Mouse (Mus musculus): ENCODE results near the gene Klhdc1. TPM values are rescaled to one million over a fixed set of nuclear protein-coding genes. Genes with fewer than 3 reads are reported as not detected.

Gene Klhdc1
- polyA plus RNA-seq, 1 experiment: 8.1 TPM

DNA sequence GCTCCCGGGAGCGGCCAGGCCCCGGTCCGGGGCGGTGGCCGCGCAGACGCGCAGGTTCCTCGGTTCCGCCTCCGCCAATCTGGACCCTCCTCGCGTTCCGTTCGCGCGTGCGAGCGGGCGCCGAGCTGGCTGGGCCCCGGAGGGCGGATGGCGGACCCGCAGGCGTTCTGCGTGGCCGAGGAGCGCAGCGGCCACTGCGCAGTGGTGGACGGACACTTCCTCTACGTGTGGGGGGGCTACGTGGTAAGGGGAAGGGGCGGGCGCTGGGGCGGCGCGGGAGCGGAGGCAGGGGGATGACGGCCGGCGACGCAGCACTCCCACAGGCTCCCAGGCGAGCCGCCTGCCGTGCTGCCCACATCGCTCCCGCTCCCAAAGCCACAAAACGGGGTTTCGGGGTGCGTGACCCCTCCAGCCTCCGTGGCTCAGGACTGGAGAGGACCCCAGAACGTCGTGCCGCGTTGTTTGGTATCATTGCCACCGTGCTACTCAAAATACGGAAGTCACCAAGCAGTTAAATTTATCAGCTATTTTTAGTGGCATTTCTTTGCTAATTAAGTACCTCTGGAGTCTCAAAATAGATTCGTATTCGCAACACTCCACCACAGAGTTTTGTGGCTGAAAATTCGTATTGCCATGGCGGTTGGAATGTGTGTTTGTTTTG lies 925 bp downstream of the Klhdc1 start:
- Histone ChIP-seq H3ac (ENCODE audit: control insufficient read depth, insufficient read length) (peak overlapping the region; percentile 98), H3K27me3 (ENCODE audit: control insufficient read depth, insufficient read depth, insufficient read length) (no peaks in the 10 kb centered on the region), H3K79me2 (ENCODE audit: control insufficient read depth, insufficient read depth) (no peaks in the 10 kb centered on the region), H3K36me3 (ENCODE audit: control insufficient read depth, insufficient read depth) (no peaks in the 10 kb centered on the region), H3K4me3 (peak overlapping the region; percentile 59), H3K4me2 (ENCODE audit: low read depth) (peak overlapping the region; percentile 88)
- TF ChIP-seq POLR2AphosphoS2 (IDR thresholded peaks at IDR 0.05; ENCODE audit: insufficient read length, low read depth): peak; percentile 89
- peak in 1 of 3 experiments; percentile 19 for TF ChIP-seq MYOD1 (IDR thresholded peaks at IDR 0.05; ENCODE audit: control insufficient read depth in 1 of 3, insufficient read length in 2 of 3, low read depth in 2 of 3)
- peak; percentile 95 for TF ChIP-seq POLR2A (IDR thresholded peaks at IDR 0.05; ENCODE audit: insufficient read length, low read depth)
- no peak for TF ChIP-seq TCF12 (IDR thresholded peaks at IDR 0.05; ENCODE audit: insufficient read depth, poor library complexity, severe bottlenecking)
- TF ChIP-seq SRF (IDR thresholded peaks at IDR 0.05; ENCODE audit: control insufficient read depth, insufficient read length, low read depth): no peak
- peak in 1 of 3 experiments; percentile 28 for TF ChIP-seq MYOG (IDR thresholded peaks at IDR 0.05; ENCODE audit: control insufficient read depth in 1 of 3, insufficient read depth in 1 of 3, insufficient read length in 2 of 3, low read depth in 2 of 3)

DNA sequence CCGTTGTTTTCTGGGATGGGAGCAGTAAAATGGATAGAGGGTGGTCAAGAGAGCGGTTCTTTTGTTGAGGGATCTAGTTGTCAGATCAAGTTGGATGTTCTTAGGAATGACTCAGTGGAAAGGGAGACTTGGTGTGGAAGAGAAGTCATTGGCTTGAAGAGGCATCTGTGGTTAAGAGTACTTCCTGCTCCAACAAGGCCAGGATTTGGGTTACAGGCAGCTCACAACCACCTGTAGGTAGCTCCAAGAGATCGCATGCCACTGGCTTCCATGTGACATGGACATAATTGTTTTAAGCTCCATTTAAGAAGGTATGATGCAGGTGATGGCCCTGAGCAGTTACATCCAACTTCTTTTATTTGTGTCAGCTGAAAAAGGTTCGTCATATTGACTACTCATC lies 8.8 kb downstream of the Klhdc1 start:
- Histone ChIP-seq H3K79me2 (ENCODE audit: control insufficient read depth, insufficient read depth) (no peaks in the 10 kb centered on the region), H3K4me2 (ENCODE audit: low read depth) (no peak overlapping the region), H3K27me3 (ENCODE audit: control insufficient read depth, insufficient read depth, insufficient read length) (no peaks in the 10 kb centered on the region), H3K4me3 (no peak overlapping the region), H3K36me3 (ENCODE audit: control insufficient read depth, insufficient read depth) (no peaks in the 10 kb centered on the region), H3ac (ENCODE audit: control insufficient read depth, insufficient read length) (no peak overlapping the region)
- no peak for TF ChIP-seq REST (IDR thresholded peaks at IDR 0.05; ENCODE audit: insufficient read depth, insufficient read length)
- no peak for TF ChIP-seq POLR2A (IDR thresholded peaks at IDR 0.05; ENCODE audit: insufficient read length, low read depth)
- no peak for TF ChIP-seq USF1 (IDR thresholded peaks at IDR 0.05; ENCODE audit: low read depth)
- TF ChIP-seq E2F4 (IDR thresholded peaks at IDR 0.05; ENCODE audit: insufficient read depth): no peak
- TF ChIP-seq TCF12 (IDR thresholded peaks at IDR 0.05; ENCODE audit: insufficient read depth, poor library complexity, severe bottlenecking): no peak
- no peak for TF ChIP-seq MAX (IDR thresholded peaks at IDR 0.05; ENCODE audit: low read depth)
- no peak for TF ChIP-seq SRF (IDR thresholded peaks at IDR 0.05; ENCODE audit: control insufficient read depth, insufficient read length, low read depth)
- no peak for TF ChIP-seq POLR2AphosphoS2 (IDR thresholded peaks at IDR 0.05; ENCODE audit: insufficient read length, low read depth)
- no peak for TF ChIP-seq MYOD1 (IDR thresholded peaks at IDR 0.05; ENCODE audit: control insufficient read depth in 1 of 3, insufficient read length in 2 of 3, low read depth in 2 of 3)
- no peak for TF ChIP-seq TCF3 (IDR thresholded peaks at IDR 0.05; ENCODE audit: insufficient read length, low read depth)
- TF ChIP-seq CEBPB (IDR thresholded peaks at IDR 0.05; ENCODE audit: insufficient read depth, poor library complexity, severe bottlenecking): no peak
- TF ChIP-seq MYOG (IDR thresholded peaks at IDR 0.05; ENCODE audit: control insufficient read depth in 1 of 3, insufficient read depth in 1 of 3, insufficient read length in 2 of 3, low read depth in 2 of 3): no peak

- H3K4me2 ChIP-seq (ENCODE audit: low read depth): no peak overlapping the region
- H3K27me3 ChIP-seq (ENCODE audit: control insufficient read depth, insufficient read depth, insufficient read length): no peaks in the 10 kb centered on the region
- H3ac ChIP-seq (ENCODE audit: control insufficient read depth, insufficient read length): no peak overlapping the region
- no peaks in the 10 kb centered on the region for H3K79me2 ChIP-seq (ENCODE audit: control insufficient read depth, insufficient read depth)
- TF ChIP-seq MYOG (IDR thresholded peaks at IDR 0.05; ENCODE audit: control insufficient read depth in 1 of 3, insufficient read depth in 1 of 3, insufficient read length in 2 of 3, low read depth in 2 of 3) (no peak), USF1 (IDR thresholded peaks at IDR 0.05; ENCODE audit: low read depth) (no peak), MYOD1 (IDR thresholded peaks at IDR 0.05; ENCODE audit: control insufficient read depth in 1 of 3, insufficient read length in 2 of 3, low read depth in 2 of 3) (no peak), REST (IDR thresholded peaks at IDR 0.05; ENCODE audit: insufficient read depth, insufficient read length) (no peak), TCF12 (IDR thresholded peaks at IDR 0.05; ENCODE audit: insufficient read depth, poor library complexity, severe bottlenecking) (no peak), E2F4 (IDR thresholded peaks at IDR 0.05; ENCODE audit: insufficient read depth) (no peak), POLR2AphosphoS2 (IDR thresholded peaks at IDR 0.05; ENCODE audit: insufficient read length, low read depth) (no peak), SRF (IDR thresholded peaks at IDR 0.05; ENCODE audit: control insufficient read depth, insufficient read length, low read depth) (no peak), CEBPB (IDR thresholded peaks at IDR 0.05; ENCODE audit: insufficient read depth, poor library complexity, severe bottlenecking) (no peak), POLR2A (IDR thresholded peaks at IDR 0.05; ENCODE audit: insufficient read length, low read depth) (no peak), MAX (IDR thresholded peaks at IDR 0.05; ENCODE audit: low read depth) (no peak)
- H3K36me3 ChIP-seq (ENCODE audit: control insufficient read depth, insufficient read depth): no peaks in the 10 kb centered on the region
- H3K4me3 ChIP-seq: no peak overlapping the region
Observed at GRCm38 (mm10) chr12:69250756-69251155, 9.8 kb downstream of the Klhdc1 start.

DNA sequence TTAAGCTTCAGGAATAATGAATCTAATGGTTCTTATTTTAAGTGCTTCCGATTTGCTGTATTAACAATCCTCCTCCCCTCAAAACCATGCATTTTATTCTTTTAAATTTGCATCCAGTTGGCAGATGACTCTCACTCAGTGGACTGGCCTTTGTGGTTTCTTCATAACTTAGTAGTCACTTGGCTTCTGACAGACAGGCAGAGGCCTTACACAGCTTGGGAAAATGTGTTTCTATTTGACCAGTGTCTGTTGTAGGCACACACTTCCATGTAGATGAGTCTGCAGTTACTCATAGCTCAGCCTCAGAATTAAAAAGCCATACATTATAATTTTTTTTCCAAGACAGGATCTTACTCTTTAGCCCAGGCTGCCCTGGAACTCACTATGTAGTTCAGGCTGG lies 12.8 kb downstream of the Klhdc1 start:
- no peak overlapping the region for H3K4me3 ChIP-seq
- H3K27me3 ChIP-seq (ENCODE audit: control insufficient read depth, insufficient read depth, insufficient read length): no peaks in the 10 kb centered on the region
- H3K36me3 ChIP-seq (ENCODE audit: control insufficient read depth, insufficient read depth): no peaks in the 10 kb centered on the region
- H3K79me2 ChIP-seq (ENCODE audit: control insufficient read depth, insufficient read depth): no peaks in the 10 kb centered on the region
- no peak overlapping the region for H3K4me2 ChIP-seq (ENCODE audit: low read depth)
- H3ac ChIP-seq (ENCODE audit: control insufficient read depth, insufficient read length): no peak overlapping the region
- TF ChIP-seq E2F4 (IDR thresholded peaks at IDR 0.05; ENCODE audit: insufficient read depth): no peak

- Histone ChIP-seq H3K79me2 (ENCODE audit: control insufficient read depth, insufficient read depth) (no peaks in the 10 kb centered on the region), H3K4me3 (no peak overlapping the region), H3K4me2 (ENCODE audit: low read depth) (no peak overlapping the region), H3K27me3 (ENCODE audit: control insufficient read depth, insufficient read depth, insufficient read length) (no peaks in the 10 kb centered on the region), H3K36me3 (ENCODE audit: control insufficient read depth, insufficient read depth) (no peaks in the 10 kb centered on the region), H3ac (ENCODE audit: control insufficient read depth, insufficient read length) (no peak overlapping the region)
- TF ChIP-seq MYOD1 (IDR thresholded peaks at IDR 0.05; ENCODE audit: control insufficient read depth in 1 of 3, insufficient read length in 2 of 3, low read depth in 2 of 3) (no peak), CEBPB (IDR thresholded peaks at IDR 0.05; ENCODE audit: insufficient read depth, poor library complexity, severe bottlenecking) (no peak), TCF12 (IDR thresholded peaks at IDR 0.05; ENCODE audit: insufficient read depth, poor library complexity, severe bottlenecking) (no peak), TCF3 (IDR thresholded peaks at IDR 0.05; ENCODE audit: insufficient read length, low read depth) (no peak), SRF (IDR thresholded peaks at IDR 0.05; ENCODE audit: control insufficient read depth, insufficient read length, low read depth) (no peak)
Observed at GRCm38 (mm10) chr12:69257836-69258235, 16.9 kb downstream of the Klhdc1 start.

Measured in myocyte (in vitro differentiated cells).